Mouse (Mus musculus) urinary bladder, postnatal 4 days (tissue): Measurements from ENCODE around the gene Gadd45g.
A peak's percentile ranks its signal among the peaks of the same experiment; 100 is the strongest.

ENCODE experiments used
- DNase-seq, 2 experiments: peaks; one replicate each; pipeline ENCODE4 v3.0.0; 2021 to 2022; ENCODE audit warnings: low spot score in 2 of 2

Gene Gadd45g

DNA sequence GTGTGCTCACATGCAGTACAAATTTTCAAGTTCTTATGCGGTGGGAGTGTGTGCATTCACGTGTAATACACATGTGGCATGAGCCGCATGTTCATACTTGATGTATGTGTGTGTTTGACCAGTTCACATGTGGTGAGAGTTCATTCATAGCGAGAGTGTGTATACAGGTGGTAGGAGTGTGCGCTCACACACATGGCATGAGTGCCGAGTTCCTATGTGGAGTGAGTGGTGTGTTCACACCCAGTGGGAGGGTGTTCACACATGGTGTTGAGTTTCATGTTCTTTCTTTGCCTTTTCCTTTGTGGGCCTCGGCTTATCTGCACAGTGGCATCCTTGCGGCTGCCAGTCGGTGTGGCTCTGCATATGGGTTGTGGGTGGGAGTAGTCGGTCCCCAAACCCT is 39.1 kb downstream of the Gadd45g start:
- DNase-seq, result no peak

DNA sequence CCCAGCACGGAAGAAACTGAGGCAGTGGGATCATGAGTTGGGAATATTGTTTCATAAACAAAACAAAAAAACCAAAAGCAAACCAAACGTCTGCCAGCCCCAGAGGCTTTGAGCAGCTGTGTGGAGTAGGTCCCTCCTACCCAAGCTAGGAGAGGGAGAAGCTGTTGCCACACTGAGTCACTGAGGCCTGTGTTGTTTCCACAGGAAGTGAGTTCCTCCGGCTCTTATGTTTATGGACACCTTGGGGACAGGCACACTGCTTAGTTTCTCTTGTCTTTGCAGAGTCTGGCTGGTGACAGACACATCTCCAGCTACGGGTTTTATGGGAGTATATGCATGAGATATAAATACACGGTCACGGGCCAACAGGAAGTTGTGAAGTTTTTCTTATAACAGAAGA is 39.6 kb downstream of the Gadd45g start:
- DNase-seq, result no peak

DNA sequence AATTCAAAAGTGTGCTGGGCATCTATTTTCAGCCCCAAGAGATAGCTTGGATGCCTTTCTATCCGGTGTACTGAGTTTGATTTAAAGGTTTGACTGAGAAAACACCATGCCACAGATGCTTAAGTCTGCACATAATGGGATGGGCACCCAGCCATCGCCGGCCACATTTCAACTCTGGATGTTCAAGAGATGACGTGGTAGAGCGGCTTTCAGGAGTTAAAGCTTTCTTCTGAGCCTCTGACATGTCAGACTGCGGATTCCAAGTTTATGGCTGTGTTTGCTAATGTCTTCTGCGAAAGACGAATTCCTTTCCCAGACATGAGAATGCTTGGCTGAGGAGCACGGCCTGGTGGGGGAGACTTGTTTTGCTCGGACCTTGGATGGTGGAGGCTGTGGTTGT is 40.2 kb downstream of the Gadd45g start:
- peak; percentile 63 to 76 for DNase-seq

- DNase-seq, result no peak
Observed at GRCm38 (mm10) chr13:51888426-51888825, 41.9 kb downstream of the Gadd45g start.

DNA sequence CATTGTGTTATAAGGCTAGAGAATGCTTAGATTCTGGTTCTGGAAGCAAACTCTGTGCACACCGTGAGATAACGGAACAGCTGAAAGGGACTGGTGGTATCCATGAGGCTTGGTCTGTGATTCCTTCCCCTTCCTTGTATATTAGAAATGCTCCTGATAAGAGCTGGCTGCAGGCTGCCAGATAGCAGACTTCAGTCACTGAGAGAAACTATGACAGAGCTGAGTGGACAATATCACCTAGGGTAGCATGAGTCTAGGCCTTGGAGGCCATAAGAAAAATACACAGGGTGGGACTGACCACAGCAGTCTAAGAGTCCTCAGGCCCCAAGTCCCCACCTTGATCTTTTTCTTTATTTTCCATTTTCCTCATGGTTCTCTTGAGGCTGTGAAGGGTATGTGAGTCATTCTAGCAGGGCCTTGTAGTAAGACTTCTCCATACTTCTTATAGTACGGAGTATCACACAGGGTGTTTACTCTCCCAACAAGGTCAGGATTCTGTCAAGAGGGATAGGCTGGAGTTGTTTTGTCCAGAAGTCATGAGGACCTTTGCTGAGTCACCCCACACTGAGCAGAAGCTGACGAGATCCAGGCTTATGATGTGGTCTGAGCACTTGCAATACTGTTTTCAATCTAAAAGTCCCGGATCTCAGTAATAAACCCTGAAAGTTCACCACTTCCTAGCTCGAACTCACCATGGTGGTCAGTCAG is 45.5 kb downstream of the Gadd45g start:
- no peak for DNase-seq

GRCm38 (mm10) chr13:51897579-51897978 is 51.1 kb downstream of the Gadd45g start:
- no peak for DNase-seq
